Comparison of ENCODE assay signal across 22 mouse cellular contexts in the genomic region with DNA sequence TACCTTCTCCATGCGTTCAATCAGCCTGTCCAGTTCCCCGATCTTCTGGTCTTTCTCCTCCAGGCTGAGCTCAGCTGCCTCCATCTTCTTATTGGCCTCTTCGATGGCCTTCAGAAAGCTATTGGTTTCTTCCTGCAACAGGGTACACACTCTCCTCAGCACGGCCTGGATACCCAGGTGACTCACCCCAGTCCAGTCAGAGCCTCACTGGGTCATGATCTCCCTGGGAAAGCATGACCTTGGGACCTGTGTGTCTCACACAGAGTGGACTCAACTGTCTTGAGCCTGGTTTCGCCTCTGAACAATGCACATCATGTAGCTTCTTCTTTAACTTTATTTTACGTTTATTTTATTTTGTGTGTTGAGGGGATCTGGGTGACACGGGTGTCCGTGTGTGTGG. TPM values are rescaled to one million over a fixed set of nuclear protein-coding genes. Genes with fewer than 3 reads are reported as not detected.
"Had no signal": no experiment of that assay in that cellular context is flagged by ENCODE, and none has a peak within 500 bp of the region (broad histone marks: within the 10 kb centered on the region; RNA-seq: fewer than 3 reads in every experiment).

No protein-coding gene starts in this region.

- H3K36me3 ChIP-seq: midbrain, embryonic 10.5 days; midbrain, embryonic 12.5 days; neural tube, embryonic 13.5 days; neural tube, embryonic 15.5 days had no signal

- H3K27ac ChIP-seq: lung, embryonic 15.5 days; midbrain, embryonic 10.5 days; midbrain, embryonic 12.5 days; neural tube, embryonic 13.5 days; neural tube, embryonic 15.5 days had no signal

- H3K9me3 ChIP-seq: lung, embryonic 15.5 days; midbrain, embryonic 10.5 days; midbrain, embryonic 12.5 days; neural tube, embryonic 15.5 days had no signal

- H3K9ac ChIP-seq: liver, postnatal 0 days; lung, embryonic 15.5 days; midbrain, embryonic 12.5 days; neural tube, embryonic 13.5 days; neural tube, embryonic 15.5 days had no signal

- H3K4me2 ChIP-seq: lung, embryonic 15.5 days; midbrain, embryonic 12.5 days; neural tube, embryonic 13.5 days; neural tube, embryonic 15.5 days had no signal

- ATAC-seq: liver, postnatal 0 days; lung, postnatal 0 days; midbrain, embryonic 16.5 days had no signal

- H3K27me3 ChIP-seq: lung, embryonic 15.5 days; midbrain, embryonic 12.5 days; neural tube, embryonic 13.5 days; neural tube, embryonic 15.5 days had no signal

- H3K4me1 ChIP-seq: lung, embryonic 15.5 days; midbrain, embryonic 10.5 days; midbrain, embryonic 12.5 days; neural tube, embryonic 13.5 days; neural tube, embryonic 15.5 days had no signal

- H3K4me3 ChIP-seq: lung, embryonic 15.5 days; midbrain, embryonic 10.5 days; midbrain, embryonic 12.5 days; myocyte; neural tube, embryonic 13.5 days; neural tube, embryonic 15.5 days had no signal

- DNase-seq: liver, postnatal 0 days; lung, adult 2 months; lung, postnatal 14 days; lung, postnatal 4 days; midbrain, embryonic 14.5 days; retina, postnatal 1 day; right cerebral cortex, adult 18-20 months; right cerebral cortex, postnatal 25 days; right cerebral cortex, postnatal 4 days; spleen, adult 18-20 months; thymus, adult 18-20 months; thymus, postnatal 25 days; thymus, postnatal 4 days had no signal

RNA-seq across cellular contexts. Expression of a gene that starts 42.0 kb away (rescaled TPM):
- total RNA-seq: megakaryocyte-erythroid progenitor cell, adult 5-6 weeks had no signal
